Mouse (Mus musculus): ENCODE measurements around the gene Gm43302.

- TF ChIP-seq CTCF (IDR thresholded peaks at IDR 0.05; ENCODE audit: borderline replicate concordance, insufficient read depth, low read length), result no peak
- no peak for TF ChIP-seq POLR2A (IDR thresholded peaks at IDR 0.05; ENCODE audit: low read depth, low read length)
These were observed 47.8 kb upstream of the Gm43302 start for GRCm38 (mm10) chr5:105341281-105341680.

All from embryonic fibroblast, embryonic 13.5 days (primary cell).